Mouse (Mus musculus) adrenal gland, adult 18-20 months (tissue): ENCODE measurements around the gene Chrm4. TPM values are rescaled to one million over a fixed set of nuclear protein-coding genes. Genes with fewer than 3 reads are reported as not detected.
A peak's percentile ranks its signal among the peaks of the same experiment; 100 is the strongest.

ENCODE experiments used
- DNase-seq, 2 experiments: peaks; one replicate each; pipeline ENCODE4 v3.0.0; 2021 to 2022; ENCODE audit warnings: low spot score in 2 of 2
- total RNA-seq, 2 experiments: library from RNA; stranded (reverse); gene quantifications; 1 replicate in 1 of 2; 2 replicates in 1 of 2; pipeline ENCODE4 v1.2.3; 2021

Gene Chrm4
- total RNA-seq, 2 experiments from 2014 or later: 3.7 to 4.6 TPM

- no peak for DNase-seq
Measured at GRCm38 (mm10) chr2:91939303-91939935, 12.4 kb downstream of the Chrm4 start.

GRCm38 (mm10) chr2:91942356-91942755 lies 15.3 kb downstream of the Chrm4 start:
- DNase-seq: no peak

DNA sequence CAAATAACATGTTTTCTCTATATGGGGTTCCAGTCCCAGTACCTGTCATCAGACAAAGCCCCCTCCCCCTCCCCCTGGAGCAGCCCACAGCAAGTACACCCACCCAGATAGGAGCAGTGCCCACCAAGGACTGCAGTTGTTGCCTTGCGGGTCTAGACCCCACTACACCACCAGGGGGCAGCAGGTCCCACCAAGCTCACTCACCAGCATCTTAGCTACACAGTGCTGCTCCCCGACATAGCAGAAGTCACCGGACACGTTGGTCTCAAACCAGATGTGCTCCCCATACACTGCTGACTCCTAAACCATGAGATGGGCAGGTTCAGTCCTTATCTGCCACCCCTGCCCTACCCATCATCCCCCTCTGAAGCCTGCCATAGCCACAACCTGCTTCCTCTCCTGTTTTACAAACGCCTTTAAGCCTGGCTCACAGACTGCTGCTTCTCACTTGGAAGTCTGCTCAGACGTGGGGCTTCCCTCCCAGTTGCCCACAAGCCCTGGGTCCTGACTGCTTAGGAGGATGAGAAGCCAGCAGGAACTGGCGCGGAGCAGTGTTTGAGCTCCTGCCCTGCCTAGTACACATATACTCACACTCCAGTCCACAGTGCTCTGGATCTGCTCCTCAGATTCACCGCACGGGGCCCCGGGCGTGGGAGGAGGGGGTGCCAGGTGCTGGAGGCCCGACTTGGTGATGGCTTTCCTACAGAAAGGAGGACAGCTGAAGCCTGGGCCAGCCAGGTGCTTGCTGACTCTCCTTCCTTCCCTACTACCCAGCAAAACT lies 17.3 kb downstream of the Chrm4 start:
- DNase-seq: peak; percentile 72 to 88

- peak in 1 of 2 experiments; percentile 26 for DNase-seq
Measured at GRCm38 (mm10) chr2:91945483-91945882, 18.4 kb downstream of the Chrm4 start, which contains the start of gene Gm9821. Gene Gm9821 (plus strand): TSS chr2:91945703.

DNA sequence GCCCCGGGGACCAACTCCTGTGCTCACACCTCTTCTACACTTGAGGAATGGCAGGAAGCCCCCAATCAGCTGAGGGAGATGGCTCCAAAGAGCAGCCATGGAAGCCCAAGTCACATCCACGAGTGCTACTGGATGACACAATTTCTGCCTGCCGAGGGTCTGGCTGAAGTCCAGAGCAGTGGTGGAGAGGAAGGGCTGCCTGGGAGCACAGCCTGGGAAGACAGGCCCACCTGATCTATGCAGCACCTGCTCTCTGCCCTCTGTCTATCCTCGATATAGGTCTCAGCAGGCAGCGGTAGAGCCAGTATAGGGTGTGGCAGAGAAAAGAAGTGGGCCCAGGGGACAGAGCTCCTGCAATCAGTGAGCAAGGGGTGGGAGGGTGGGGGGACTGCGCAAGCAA lies 19.8 kb downstream of the Chrm4 start:
- DNase-seq: peak in 1 of 2 experiments; percentile 38

- DNase-seq: peak in 1 of 2 experiments; percentile 34
Measured at GRCm38 (mm10) chr2:91947397-91948150, 20.5 kb downstream of the Chrm4 start.

DNA sequence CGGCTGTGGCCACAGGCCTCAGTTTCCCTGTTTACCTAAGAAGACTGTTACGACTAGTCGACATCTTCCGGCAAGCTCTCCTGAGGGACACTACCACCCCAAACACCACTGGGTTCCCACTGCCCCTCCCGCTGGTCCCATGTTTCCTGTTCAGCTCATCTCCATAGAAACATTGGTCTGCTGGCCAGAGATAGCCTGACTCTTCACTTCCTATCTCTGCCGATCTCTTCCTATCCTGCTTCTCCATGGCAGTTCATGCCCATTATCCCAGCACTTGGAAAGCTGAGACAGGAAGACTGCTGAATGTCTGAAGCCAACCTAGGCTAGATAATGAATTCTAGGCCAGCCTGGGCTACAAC lies 21.1 kb downstream of the Chrm4 start:
- DNase-seq: peak in 1 of 2 experiments; percentile 28

GRCm38 (mm10) chr2:91948792-91949241 lies 21.8 kb downstream of the Chrm4 start:
- DNase-seq: no peak

- DNase-seq: no peak
Measured at GRCm38 (mm10) chr2:91949411-91950274, 22.6 kb downstream of the Chrm4 start.

GRCm38 (mm10) chr2:91950275-91951085 lies 23.4 kb downstream of the Chrm4 start:
- no peak for DNase-seq

- no peak for DNase-seq
Measured at GRCm38 (mm10) chr2:91953825-91954224, 26.8 kb downstream of the Chrm4 start.

DNA sequence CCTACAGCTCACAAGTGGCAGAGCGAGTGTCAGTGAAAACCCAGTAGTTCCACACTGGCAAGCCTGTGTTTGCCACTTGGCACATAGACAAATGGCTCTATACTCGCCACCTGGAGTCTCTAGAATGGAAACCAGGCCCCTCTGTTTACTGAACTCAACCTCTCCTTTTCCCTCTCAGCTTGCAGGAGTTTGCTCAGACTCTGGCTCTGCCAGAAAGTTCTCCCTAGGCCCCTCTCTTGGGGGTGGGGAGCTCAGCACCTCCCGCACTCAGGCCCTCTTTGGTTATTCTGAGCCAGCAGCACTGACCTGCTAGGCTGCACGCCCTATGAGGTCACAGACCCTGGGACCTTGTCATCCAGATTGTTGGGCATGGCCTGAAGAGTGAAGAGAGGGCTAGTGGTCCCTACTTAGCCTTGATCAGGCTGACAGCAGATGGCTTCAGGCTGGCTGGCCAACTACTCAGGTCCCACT lies 28.1 kb downstream of the Chrm4 start:
- no peak for DNase-seq

DNA sequence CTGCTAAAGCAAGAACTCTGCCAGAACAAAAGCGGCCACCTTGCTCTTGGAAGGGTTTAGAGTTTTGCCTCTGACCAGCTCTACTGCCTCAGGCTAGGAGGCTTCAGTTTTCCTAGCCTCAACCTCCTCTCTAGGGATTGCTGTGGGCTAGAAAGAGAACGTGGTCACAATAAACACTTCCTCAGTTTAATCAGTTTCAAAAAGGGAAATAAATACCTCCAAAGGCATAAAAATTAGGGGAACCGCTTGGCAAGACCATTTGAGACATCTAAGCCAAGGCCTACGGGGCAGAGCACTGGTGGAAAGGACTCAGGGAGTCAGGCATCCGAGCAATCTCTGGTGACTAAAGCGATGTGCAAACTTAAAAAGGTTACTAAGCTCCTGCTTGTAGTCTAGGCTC lies 28.8 kb downstream of the Chrm4 start:
- no peak for DNase-seq

GRCm38 (mm10) chr2:91957096-91957495 lies 30.0 kb downstream of the Chrm4 start:
- DNase-seq: no peak

GRCm38 (mm10) chr2:91958049-91958448 lies 31.0 kb downstream of the Chrm4 start:
- no peak for DNase-seq

DNA sequence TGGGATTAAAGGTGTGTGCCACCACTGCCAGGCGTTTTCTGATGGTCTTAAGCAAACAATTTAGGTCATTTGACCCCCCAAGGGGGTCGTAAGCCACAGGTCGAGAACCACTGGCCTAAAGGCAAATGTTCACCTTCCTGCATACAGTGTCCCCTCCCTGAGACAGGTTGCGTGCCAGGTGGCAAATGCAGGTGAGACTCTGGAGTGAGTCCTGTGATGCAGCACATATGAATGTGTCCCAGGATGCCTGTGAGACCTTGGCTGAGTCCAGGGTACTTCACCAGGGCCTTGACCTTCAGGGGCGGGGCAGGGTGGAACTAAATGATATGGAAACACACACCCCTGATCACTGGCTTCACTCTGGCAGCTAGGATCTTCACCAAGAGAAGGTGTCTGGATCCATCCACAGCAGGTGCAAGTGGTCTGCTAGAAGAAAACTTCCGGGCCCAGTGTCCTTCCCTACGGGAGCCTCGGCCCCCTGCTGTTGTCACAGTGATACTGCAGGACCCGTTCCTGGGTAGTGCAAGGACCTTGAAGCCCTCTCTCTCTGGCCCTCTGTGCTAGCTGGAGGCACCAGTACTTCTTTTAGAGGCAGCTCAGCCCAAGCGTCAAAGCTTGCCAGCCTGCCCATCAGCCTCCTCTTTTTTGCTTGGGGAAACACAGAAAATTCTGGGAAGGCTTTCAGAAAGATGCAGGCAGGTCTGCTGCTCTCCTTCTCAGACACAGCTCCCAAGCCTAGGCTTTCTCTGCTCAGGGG lies 31.8 kb downstream of the Chrm4 start:
- DNase-seq: peak in 1 of 2 experiments; percentile 53

DNA sequence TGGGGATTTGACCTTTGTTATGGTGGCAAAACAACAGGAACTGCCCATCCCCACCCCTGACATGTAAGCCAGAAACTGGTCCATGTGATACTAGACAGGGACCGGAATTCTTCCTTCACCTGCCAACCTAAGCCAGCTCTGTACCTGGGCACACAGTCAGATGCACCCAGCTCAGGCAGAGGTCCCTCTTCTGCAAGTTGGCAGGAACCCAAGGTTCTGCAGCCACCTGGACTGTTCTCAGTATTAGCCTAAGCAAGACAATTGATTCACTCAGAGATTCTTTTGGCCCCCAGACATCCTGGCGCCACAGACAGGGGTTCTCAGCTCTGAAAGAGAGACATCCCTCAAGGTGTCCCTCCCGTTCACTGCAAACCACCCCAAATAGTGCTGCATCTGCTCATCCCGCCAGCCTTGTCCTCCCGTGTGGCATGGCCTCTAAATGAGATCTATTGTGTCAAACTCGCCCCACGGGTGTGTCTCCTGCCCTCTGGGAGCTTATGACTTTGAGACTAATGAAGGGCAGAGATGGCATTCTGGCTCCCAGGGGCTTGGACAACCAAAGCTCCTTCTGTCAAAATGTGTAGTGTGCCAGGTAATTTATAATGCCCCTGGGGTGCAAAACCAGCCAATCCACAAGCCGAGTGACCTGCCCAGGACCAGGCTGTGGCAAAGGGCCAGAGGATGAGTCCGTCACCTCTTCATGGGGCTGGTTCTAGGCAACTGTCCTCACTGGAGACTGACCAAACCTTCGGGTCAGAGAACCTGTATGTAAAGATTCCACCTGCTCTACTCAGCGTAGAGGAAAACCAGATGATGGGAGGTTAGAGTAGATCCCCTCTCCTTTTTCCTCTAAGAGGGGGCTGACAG lies 32.7 kb downstream of the Chrm4 start:
- no peak for DNase-seq

DNA sequence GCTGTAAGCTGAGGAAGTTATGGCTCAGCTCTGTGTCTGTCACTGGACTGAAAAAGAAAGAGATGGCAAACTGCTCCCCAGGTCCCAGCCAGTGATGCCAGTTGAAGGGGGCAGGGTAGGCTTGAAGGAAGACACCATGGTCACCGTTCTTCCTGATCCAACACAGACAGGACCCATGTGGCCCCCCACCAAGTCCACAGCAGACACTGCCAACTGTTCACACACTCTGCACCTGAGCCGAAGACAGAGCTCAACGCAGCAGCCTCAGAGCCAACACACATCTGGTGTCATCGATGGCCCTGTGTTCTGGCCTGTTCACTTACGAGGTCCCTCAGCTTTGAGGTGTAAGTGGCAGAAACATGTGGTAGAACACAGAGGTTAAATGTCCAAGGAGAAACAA lies 33.4 kb downstream of the Chrm4 start:
- DNase-seq: no peak
